Comparison of ENCODE assay signal across 34 mouse cellular contexts in the genomic region with DNA sequence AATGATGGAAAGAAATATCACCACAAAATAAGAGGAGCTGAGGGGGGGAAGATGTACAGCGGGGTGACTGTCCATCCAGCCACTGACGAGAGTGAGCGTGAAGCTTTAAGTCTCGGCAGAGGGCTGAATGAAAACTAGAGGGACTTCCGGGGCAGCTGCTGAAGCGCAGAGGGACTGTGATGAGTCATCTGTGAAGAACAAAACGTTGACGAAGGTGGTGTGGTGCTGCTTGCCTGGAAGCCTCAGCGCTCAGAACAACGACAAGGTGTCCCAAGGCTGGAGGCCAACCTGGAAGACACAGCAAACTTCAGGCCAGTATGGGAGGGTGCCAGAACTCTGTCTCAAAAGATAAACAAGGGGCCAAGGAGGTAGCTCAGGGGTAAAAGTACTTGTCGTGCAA. TPM values are rescaled to one million over a fixed set of nuclear protein-coding genes. Genes with fewer than 3 reads are reported as not detected.
"Had no signal": no experiment of that assay in that cellular context is flagged by ENCODE, and none has a peak within 500 bp of the region (broad histone marks: within the 10 kb centered on the region; RNA-seq: fewer than 3 reads in every experiment).

No protein-coding gene starts in this region.

- ATAC-seq: liver, embryonic 12.5 days; liver, postnatal 0 days; lung, postnatal 0 days; midbrain, embryonic 13.5 days; midbrain, embryonic 15.5 days; midbrain, embryonic 16.5 days had no signal

- H3K27me3 ChIP-seq: limb, embryonic 12.5 days; limb, embryonic 13.5 days; limb, embryonic 15.5 days; liver, embryonic 12.5 days; liver, embryonic 13.5 days; liver, embryonic 15.5 days; lung, embryonic 15.5 days; megakaryocyte, embryonic 14.5 days; midbrain, embryonic 12.5 days; midbrain, embryonic 13.5 days; midbrain, embryonic 15.5 days; neural tube, embryonic 12.5 days had no signal

- H3K9me3 ChIP-seq: limb, embryonic 13.5 days; limb, embryonic 15.5 days; liver, embryonic 15.5 days; lung, embryonic 15.5 days; megakaryocyte, embryonic 14.5 days; midbrain, embryonic 12.5 days; midbrain, embryonic 13.5 days; midbrain, embryonic 15.5 days; neural tube, embryonic 12.5 days had no signal

- H3K9ac ChIP-seq: limb, embryonic 12.5 days; limb, embryonic 13.5 days; limb, embryonic 15.5 days; liver, embryonic 12.5 days; liver, embryonic 13.5 days; liver, embryonic 14.5 days; liver, embryonic 15.5 days; liver, postnatal 0 days; lung, embryonic 14.5 days; lung, embryonic 15.5 days; midbrain, embryonic 12.5 days; midbrain, embryonic 13.5 days; midbrain, embryonic 15.5 days; neural tube, embryonic 12.5 days had no signal

- H3K4me1 ChIP-seq: limb, embryonic 10.5 days had no signal

- H3K27ac ChIP-seq: limb, embryonic 10.5 days; limb, embryonic 12.5 days; limb, embryonic 13.5 days; limb, embryonic 15.5 days; liver, embryonic 12.5 days; liver, embryonic 13.5 days; liver, embryonic 14.5 days; liver, embryonic 15.5 days; lung, embryonic 15.5 days; macrophage; midbrain, embryonic 10.5 days; midbrain, embryonic 12.5 days; midbrain, embryonic 13.5 days; midbrain, embryonic 15.5 days; neural tube, embryonic 12.5 days had no signal

- H3K4me2 ChIP-seq: limb, embryonic 12.5 days; limb, embryonic 13.5 days; limb, embryonic 15.5 days; liver, embryonic 11.5 days; liver, embryonic 12.5 days; liver, embryonic 13.5 days; liver, embryonic 15.5 days; lung, embryonic 14.5 days; lung, embryonic 15.5 days; midbrain, embryonic 11.5 days; midbrain, embryonic 12.5 days; midbrain, embryonic 13.5 days; midbrain, embryonic 15.5 days; neural tube, embryonic 12.5 days had no signal

- DNase-seq: left cerebral cortex, postnatal 4 days; liver; liver, embryonic 13.5 days; liver, postnatal 0 days; lung, adult 18-20 months; lung, adult 2 months; lung, embryonic 14.5 days; lung, postnatal 10 days; lung, postnatal 14 days; lung, postnatal 36 days; lung, postnatal 4 days; midbrain, embryonic 14.5 days had no signal

- H3K4me3 ChIP-seq: limb, embryonic 10.5 days; limb, embryonic 12.5 days; limb, embryonic 13.5 days; limb, embryonic 15.5 days; liver, embryonic 12.5 days; liver, embryonic 13.5 days; liver, embryonic 15.5 days; lung, embryonic 15.5 days; megakaryocyte, embryonic 14.5 days; midbrain, embryonic 10.5 days; midbrain, embryonic 12.5 days; midbrain, embryonic 13.5 days; midbrain, embryonic 15.5 days; myocyte; neural tube, embryonic 12.5 days had no signal

RNA-seq across cellular contexts. Expression of gene Gm13199, which starts 21.9 kb away (rescaled TPM):
- total RNA-seq: megakaryocyte-erythroid progenitor cell, adult 5-6 weeks; monocyte, adult 5-6 weeks had no signal
- polyA plus RNA-seq: macrophage had no signal
